Mouse (Mus musculus) sigmoid colon, adult 10 weeks (tissue): ENCODE results near the gene Heatr3. TPM values are rescaled to one million over a fixed set of nuclear protein-coding genes. Genes with fewer than 3 reads are reported as not detected.

Experiments used
- polyA plus RNA-seq: library from polyadenylated mRNA; stranded (reverse); fragments of 350-450 nt; fragmentation: Illumina TruSeq; extraction: RNeasy Lipid Tissue Mini Kit (QIAGEN cat#74804); gene quantifications from one replicate; pipeline ENCODE4 v1.2.3, GENCODE M21; 2014; ENCODE audit warnings: low read depth, low replicate concordance

Gene Heatr3
- polyA plus RNA-seq = 30.0 TPM

DNA sequence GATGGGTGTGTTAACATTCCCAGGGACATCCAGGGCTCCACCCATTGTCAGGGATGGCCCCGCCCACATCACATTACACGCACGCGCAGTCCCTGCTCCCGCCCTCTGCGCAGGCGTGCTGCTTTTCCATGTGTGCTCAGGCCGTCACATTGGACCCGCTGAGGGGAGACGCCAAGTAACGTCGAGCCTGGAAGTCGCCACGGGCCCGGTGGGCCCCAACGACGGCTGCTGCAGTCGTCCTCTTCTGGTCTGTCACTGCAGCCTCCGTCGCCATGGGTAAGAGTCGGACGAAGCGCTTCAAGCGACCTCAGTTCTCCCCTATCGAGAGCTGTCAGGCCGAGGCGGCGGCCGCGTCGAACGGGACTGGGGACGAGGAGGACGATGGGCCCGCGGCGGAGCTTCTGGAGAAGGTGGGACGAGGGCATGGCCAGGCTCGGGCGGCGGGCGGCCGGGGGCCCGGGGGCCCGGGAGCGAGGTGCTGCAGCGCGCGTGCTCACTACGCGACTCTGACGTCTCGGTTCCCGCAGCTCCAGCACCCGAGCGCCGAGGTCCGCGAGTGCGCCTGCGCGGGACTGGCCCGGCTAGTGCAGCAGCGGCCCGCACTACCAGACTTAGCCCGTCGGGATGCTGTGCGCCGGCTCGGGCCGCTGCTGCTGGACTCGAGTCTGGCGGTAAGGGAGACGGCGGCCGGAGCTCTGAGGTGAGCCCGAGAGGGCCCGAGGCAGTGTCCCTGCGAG is at the start of gene Heatr3:
Gene Heatr3, plus strand, starts transcription at position 108 of the 737 bp plus-strand sequence.

DNA sequence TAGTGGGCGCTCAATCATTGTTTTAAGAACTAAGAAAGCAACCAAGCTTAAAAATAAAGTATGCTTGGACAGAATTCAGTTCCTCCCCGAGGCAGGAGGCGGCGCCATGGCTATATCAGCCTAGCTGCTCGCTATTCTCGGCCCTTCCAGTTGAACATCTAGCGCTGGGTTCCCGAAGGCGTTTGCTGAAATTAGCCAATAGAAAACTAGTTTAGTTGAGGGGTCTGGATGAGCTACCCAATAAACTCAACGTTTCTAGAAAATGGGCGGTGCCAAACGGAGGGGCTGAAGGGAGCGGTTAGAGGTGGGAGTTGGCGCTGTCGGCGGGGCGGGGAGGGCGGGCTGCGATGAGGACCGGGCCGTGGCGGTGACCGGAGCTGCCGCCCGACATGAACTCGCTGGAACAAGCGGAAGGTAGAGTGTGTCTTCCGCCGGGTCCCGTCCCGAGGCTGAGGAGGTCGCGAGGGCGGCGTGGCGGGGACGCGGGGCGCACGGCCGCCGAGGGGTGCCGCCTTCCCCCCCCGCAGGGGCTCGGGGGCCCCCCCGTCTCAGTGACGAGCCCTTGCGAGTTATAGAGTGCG is 19.1 kb upstream of the Heatr3 start, which contains the start of gene Cnep1r1:
Gene Cnep1r1, plus strand, starts transcription at position 314 of the 581 bp plus-strand sequence.

GRCm38 (mm10) chr8:88198945-88199571 is 61.4 kb downstream of the Heatr3 start, which contains the start of gene Tent4b:
Gene Tent4b (plus strand): TSS chr8:88199213.

Other genes with a start within 250 kb of the Heatr3 start
- 0.41 TPM for gene Zfp423, start 178.3 kb upstream of the Heatr3 start, polyA plus RNA-seq
- 111 TPM for gene Cnep1r1, start 19.1 kb upstream of the Heatr3 start, polyA plus RNA-seq
- gene Tent4b, start 61.4 kb downstream of the Heatr3 start, polyA plus RNA-seq = 72.2 TPM
- gene Adcy7, start 134.5 kb downstream of the Heatr3 start, polyA plus RNA-seq = 9.3 TPM
- 64.9 TPM for gene Brd7, start 224.3 kb downstream of the Heatr3 start, polyA plus RNA-seq